Mouse (Mus musculus): ENCODE measurements at regions not wholly inside any gene's neighbourhood (a gene's known extent, or its start where the extent isn't known, plus 50 kb on each side); places are given as distances from the start of the nearest gene placed in this dataset.

- DNase-seq: no peak
Measured at GRCm38 (mm10) chr9:30175376-30175775, 212.4 kb upstream of the Ntm start.

DNA sequence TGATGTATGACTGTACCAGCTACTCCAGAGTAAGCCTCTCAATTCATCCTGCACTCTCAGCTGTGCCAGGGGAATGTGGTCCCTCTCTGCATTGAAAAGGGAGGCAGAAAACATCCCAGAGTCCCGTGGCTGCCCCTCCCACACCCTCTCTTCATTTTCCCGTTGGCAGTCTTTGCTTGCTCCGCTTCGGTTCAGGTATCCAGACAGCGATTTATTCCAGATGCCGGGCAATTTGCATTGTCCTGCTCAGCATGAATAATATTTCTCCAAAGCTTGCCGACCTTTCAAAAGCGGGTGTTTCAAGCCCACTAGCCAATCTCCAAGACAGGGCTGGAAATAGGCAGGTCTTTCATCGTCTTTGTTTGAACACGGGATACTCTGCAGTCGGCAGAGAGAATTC, 220.5 kb upstream of the Ntm start:
- DNase-seq: no peak

DNA sequence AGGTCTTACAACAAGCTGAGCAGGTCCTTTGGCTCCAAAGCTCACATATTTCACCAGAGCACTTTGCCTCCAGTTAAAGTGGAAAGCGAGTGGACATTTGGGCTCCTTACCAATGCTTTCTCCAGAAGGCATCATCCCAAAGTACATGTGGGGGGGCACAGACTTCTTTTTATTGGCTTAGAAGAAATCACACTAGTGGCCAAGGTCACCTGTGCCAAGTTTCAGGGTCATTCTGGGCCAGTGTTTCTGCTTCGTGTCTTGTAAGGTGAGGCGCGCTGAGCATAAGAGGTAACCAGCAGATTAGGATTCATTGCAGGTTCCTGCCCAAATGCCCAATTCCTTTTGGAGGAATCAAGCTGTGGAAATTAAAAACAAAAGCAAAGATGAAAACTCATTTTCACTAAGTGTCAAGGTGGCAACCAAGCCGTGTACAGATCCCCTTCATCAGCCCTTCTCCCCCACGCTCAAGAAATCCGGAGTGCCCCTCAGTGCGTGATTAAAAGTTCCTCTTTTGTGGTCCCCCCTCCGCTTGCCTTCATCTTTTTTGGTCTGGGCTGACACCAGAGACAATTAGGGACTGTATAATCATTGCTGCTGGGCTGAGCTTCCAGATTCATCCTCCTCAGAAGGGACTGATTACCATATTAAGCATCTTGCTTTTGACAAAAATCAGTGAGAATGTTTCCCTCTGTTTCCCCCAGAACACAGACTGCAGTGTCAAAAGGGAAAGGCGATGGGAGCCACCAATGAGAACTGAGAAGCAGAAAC, 222.2 kb upstream of the Ntm start:
- DNase-seq: no peak

DNA sequence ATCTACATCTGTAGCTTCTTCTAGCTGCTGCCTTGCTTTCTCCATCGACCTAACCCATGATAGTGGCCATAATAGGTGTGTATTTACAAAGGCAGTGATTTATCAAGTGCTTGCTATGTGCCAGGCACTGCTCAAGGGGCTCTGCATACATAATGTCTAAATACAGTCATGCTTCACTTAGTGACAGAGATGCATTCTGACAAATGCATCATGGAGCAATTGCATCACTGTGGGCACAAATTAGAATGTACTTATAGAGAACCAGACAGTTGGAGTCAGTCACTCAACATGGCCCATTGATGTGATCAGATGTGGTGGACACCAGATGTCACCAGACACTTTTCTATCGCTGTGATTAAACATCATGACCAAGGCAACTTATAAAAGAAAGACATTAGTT, 223.3 kb upstream of the Ntm start:
- no peak for DNase-seq

- DNase-seq: no peak
Measured at GRCm38 (mm10) chr9:30190078-30190477, 227.1 kb upstream of the Ntm start.

- DNase-seq: no peak
Measured at GRCm38 (mm10) chr9:30191119-30191518, 228.2 kb upstream of the Ntm start.

DNA sequence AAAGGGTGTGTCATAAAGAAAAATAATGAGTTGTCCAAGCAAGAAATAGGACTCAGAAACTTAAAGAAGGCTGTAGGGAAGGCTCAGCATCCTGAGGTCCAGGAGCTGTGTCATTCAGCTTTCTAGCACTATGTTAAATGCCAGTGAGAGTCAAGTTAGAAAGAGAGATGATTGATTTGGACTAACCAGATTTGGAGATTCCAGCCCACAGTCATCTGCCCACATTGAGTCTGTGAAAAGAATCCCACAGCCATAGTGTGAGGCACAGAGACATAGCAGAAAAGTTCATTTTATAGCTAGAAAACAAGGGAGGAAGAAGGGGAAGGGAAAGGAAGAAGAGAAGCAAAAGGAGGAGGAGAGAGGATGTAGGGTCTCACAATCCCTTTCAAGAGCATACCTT, 229.0 kb upstream of the Ntm start:
- DNase-seq: no peak

GRCm38 (mm10) chr9:30194866-30195265, 231.9 kb upstream of the Ntm start:
- DNase-seq: no peak

- no peak for DNase-seq
Measured at GRCm38 (mm10) chr9:30202411-30202810, 224.5 kb upstream of the Snx19 start.

DNA sequence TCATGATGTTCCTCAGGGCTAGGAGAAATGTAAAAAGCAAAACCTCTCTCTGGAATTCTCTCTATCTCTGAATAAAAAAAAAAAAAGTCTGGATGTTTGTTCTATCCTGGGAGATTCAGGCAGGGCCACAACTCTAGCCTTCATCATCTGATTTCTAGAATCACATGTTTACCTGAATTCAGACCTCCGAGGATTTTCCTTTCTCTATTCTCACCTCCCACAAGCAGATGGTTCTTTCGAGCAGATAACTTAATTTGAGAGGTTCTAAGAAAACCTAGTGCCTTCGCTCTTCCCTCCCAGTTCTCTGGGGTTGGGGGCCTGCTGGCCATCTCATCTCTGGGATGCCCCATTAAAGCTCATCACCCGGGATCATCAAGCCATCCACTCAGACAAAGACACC, 219.3 kb upstream of the Snx19 start:
- DNase-seq: no peak

DNA sequence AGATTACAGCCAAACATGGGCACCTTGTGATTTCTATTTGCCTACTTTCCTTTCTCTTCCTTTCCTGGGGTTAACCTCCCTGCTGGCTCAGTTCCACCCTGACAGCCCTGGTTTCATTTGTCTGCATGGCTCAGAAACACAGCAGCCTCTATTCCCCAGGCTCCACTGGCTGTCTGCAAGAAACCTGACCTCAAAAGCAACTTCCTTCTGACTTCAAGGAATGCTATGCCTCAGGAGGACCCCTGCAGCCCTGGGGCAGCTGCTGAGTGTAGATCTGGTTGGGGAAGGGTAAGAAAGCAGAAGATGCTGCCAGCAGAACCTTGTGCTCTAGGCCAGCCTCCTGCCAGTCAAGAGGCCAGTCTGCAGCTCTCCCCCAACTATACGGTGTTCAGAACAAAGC, 217.1 kb upstream of the Snx19 start:
- no peak for DNase-seq

DNA sequence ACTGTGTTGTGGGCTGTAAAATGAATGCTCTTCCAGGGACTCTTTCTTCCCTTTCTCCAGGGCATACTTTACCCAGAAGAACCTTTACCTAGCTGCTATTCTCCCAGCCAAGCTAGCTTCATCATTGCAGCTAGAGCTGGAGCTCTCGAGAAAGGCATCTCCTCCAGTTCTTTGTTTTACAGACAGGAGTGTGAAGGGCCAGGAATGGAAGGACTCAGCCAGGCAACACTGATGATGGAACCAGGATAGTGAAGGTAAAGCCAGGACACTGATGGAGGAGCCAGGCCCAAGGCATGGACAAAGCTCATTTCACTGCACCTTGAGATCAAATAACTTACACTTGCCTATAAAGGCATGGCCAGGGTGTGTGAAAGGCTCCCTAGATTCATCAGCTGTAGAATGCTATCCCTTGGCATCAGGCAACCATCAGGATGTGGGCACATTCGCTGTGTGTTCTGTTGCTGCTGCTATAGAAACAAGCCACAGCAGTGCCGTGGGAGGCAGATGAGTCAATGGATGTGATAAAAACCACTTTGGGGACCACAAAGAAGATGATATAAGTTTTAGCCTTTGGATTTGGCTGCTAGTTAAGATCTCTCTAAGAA, 214.3 kb upstream of the Snx19 start:
- DNase-seq: no peak

DNA sequence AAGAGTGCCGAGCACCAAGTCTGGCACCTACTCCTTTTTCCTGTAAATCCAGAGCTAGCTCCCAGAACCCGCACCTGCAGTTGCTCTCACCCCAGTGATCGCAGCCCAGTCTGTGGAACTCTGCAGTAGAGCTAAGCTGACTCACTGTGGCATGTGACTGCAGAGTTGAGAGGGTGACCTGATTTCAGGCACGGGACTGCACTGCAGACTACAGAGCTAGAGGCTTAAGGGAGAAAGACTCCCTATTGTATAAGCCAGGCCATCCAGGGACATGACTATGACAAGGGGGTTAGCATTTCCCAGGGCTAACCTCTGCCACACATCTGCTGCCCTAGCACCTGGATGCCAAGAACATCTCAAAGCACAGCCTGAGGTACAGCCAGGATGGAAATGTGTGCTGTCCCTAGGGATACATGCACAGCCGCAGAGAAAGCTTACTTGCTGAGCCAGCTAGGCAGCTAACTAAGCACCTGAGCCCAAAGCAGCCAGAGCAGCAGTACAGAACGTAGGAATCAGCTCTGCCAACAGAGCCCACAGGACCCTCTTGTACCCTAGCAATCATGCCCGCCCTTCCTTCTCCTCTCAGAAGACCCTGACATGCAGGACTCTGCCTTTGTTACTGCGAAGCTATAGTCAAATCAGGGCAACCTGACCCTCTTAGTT, 192.3 kb upstream of the Snx19 start:
- DNase-seq: no peak

DNA sequence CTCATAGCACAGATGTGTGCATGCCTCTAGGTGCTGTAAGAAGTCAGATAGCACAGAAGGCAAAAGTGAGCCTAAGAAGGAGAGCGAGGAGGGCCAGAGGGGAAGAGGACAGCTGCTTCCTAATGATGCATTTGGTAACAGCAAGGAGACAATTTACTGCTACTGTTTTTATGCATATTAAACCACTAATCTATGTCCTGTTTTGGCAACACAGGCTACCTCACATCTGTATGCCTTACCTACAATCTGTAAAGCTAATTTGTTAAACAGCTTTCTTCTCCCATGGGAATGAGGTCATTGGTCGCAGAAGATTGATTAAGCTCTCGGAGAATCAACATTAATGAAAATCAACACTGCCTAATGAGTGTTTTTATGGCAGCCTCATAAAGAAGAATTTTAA, 191.1 kb upstream of the Snx19 start:
- no peak for DNase-seq

GRCm38 (mm10) chr9:30242107-30242506, 184.8 kb upstream of the Snx19 start:
- DNase-seq: no peak

GRCm38 (mm10) chr9:30264533-30265168, 162.3 kb upstream of the Snx19 start:
- peak; percentile 79 to 84 for DNase-seq

DNA sequence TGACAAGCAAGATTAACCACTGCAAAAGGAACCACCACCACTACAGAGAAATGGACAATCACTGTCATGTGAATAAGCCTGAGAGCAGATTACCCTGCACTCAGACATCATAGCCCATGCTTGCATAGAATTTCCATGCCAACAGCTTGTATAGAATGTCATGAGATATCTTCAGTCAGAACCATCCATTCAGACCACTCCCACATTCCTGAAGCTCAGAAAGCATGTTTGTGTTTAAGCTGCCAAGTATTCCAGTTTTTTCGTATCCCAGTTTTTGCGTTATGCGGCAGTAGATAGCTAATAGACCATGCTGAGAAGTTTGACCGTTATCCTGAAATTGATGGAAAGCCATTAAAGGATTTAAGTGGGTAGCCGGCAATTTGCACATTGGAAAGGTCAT, 155.8 kb upstream of the Snx19 start:
- DNase-seq: no peak

GRCm38 (mm10) chr9:30273836-30274235, 153.1 kb upstream of the Snx19 start:
- DNase-seq: no peak

DNA sequence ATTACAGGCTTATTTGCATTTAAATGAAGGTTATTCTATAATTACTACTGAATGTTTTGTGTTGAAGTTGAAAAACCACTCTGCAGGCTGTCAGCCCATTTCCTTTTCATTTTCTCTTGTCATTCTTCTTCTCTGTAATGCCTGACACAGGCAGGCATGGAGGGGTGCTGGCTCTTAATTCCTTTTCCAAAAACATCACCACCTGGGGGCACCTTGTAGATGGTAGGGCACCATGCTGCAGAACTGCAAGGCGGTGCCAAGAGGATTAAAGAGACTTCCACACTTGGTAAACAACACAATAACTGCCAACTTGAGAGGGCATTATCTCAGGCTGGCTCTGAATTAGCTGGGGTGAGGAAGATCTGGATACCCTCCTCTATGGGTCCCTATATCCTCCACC, 148.7 kb upstream of the Snx19 start:
- no peak for DNase-seq

DNA sequence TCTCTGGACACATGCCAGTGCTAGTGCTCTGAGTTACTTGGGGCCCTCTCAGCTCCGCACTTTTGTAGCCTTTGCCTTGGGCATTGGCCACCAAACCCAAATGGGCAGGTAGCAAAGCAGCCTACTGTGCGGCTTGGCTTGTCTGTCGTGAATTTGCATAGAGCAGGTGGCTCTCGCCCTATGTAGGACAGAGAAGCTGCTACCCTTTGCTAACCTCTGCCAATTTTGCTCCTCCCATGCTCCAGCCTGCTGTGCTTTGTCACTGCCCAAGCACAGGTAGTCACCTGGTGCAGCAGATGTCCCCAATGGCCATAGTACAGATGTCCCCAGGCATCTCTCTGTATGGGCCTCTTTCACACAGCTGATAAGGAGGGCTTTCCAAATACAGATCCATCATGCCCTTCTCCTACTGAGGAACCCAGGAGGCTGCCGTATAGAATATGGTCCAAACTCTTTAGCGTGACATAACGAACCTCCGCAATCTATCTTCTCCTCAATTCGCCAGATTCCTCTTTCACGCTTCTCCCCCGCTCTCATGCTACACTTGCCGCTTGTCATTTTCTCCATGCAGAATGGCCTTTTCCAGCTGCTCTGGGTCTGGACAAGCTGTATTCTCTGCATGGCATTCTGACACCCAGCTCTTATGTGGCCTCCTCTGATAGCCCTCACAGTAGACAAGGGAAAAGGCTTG, 143.7 kb upstream of the Snx19 start:
- no peak for DNase-seq

DNA sequence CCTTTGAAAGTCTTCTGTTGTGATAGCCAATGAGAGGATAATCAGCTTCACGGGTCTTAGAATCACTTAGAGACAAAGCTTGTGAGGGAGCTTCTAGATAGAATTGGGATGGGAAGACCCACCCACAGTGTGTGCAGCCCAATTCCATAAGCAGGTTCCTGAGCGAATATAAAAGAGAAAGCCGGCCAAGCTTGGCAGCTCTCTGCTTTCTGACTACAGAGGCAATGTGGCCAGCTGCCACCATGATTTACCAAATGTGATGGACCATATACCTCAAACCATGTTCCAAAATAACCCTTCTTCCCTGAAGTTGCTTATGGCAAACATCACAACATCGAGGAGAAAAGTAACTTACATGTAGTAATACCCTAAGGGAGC, 143.1 kb upstream of the Snx19 start:
- DNase-seq: no peak

DNA sequence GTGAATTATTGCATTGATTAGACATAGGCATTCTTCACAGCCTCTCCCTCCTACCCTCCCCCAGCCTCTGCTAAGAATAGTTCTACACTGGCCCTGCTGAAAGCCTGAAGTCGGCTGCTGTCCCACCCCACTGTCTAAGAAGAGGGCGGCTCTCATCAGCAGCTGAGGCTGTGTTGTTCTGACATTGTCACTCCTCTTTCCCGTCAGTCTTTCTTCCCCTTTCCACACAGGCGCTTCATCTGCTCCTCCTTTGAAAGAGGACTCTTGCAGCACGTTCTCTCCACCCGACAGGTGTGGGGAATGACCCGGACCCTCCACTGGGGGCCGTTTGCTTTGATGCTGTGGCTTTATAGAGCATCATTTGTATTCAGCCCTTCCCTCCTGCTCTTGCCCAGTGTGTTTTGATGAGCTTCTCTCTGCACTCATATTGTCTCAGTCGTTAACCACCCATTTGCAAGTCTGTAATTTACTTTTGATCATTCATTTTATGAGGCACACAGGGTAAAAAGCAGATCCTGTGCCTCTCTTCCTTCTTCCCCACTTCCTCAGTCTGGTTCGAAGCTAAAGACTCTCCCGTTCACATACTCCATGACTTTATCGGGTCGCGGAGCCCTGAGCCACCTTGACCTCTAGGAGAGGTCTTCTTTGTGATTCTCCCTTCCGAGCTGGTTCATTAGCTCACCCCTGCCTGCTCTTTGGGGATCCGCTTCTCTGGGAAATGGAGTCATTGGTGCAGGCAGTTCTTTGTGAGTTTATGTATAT, 142.2 kb upstream of the Snx19 start:
- peak; percentile 5 to 12 for DNase-seq

DNA sequence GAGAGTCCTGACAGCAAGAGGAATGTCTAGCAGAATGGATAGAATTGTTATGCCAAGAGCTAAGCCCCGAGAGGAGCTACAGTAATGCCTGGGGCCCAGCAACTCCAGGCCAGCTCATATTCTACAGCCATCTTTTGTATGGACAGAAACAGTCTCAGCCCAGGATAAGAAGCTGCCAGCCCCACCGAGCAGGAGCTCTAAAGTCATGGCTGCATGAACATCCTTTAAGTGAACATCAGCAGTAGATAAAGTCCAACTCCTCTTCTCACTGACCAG, 141.6 kb upstream of the Snx19 start:
- DNase-seq: no peak
